Mouse (Mus musculus) kidney, adult 11 months (tissue): ENCODE results near the gene Cebpzos.

Experiments used
- DNase-seq: peaks from one replicate; pipeline ENCODE4 v3.0.0; 2022

Cebpzos gene

DNA sequence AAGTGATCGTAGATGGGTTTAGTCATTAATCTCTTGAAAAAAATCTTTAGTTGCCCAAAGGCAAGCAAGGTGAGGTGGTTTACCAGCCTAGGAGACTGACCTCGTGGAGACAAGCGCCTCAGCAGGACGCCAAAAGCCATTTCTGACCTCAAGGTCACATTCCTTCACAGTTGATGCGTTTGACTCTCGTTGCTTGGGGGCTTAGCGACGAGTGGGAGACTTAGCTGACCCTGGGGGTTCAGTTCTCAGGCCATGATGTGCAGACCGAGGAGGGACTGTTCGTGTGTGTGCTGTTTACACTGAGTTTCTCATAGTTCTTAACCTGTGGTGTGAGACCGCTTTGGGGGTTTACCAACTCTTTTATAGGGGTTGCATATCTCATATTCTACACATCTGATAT lies 26.3 kb downstream of the Cebpzos start:
- no peak for DNase-seq

DNA sequence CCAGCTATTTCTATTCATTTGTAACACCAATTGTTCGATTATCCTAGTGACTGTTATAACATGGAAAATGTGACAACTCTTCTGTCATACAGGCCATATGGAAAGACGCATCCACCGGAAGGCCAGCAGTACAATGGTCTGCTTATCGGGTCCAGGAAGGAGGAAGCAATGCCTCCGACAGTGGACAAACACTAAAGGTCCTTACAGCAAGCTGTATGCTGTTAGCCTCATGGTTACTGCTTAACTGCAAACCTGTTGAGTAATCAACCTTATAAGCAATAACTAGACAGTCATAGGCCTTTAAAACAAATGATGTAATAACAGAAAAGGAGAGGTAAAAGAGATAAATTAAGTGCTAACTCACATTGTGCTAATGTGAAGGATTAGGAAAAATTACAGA lies 34.9 kb downstream of the Cebpzos start:
- DNase-seq, result no peak

DNA sequence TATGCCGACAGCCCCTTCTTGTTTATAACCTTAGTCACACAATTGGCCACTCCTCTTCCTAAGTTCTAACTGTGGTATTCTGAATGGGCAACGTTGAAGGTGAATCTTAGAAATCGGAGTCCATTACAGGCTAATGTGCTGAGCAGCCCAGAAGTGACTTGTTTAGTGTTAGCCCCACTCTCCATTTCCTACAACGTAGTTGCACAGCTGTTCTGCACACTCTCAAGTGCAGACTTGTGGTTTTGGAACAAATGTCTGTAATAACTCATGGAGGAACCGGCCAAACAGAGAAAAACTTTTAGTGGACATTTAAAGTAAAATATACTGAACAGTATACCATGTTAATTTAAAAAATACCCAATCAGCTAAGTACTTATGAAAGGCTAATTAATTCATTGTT lies 35.8 kb downstream of the Cebpzos start:
- no peak for DNase-seq

GRCm38 (mm10) chr17:78953240-78953639 lies 36.9 kb downstream of the Cebpzos start:
- DNase-seq, result no peak

- no peak for DNase-seq
These were observed 43.2 kb downstream of the Cebpzos start for GRCm38 (mm10) chr17:78959473-78959872.

DNA sequence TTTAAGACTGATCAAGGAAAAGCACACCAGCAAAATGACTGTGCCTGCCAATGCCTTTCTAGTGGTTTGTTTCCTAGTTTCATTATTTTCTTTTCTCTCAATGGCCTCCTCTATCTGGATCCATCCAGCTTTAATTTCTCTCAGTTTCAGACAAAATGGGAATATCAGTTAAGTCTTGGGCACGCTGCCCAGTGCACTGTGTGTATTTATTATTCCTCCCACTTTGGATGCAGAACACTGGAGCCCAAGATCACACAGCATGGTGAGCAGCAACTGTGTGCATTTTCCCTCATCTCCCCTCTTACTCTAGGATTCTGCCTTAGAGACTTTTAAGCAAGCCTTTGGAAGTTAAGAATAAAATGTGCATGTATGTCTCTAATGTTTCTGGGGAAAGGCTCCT lies 48.1 kb downstream of the Cebpzos start:
- DNase-seq, result no peak

- DNase-seq, result no peak
These were observed 50.0 kb downstream of the Cebpzos start for GRCm38 (mm10) chr17:78966092-78966883.

- no peak for DNase-seq
These were observed 52.2 kb downstream of the Cebpzos start for GRCm38 (mm10) chr17:78968500-78968899.
